Mouse (Mus musculus): ENCODE data around the gene Bdnf.

The Bdnf gene

GRCm38 (mm10) chr2:109703588-109703987, 29.1 kb downstream of the Bdnf start:
- no peak for ATAC-seq (ENCODE audit: insufficient number of reproducible peaks, low FRiP score, low TSS enrichment)

GRCm38 (mm10) chr2:109704053-109704452, 29.6 kb downstream of the Bdnf start:
- no peak for ATAC-seq (ENCODE audit: insufficient number of reproducible peaks, low FRiP score, low TSS enrichment)

DNA sequence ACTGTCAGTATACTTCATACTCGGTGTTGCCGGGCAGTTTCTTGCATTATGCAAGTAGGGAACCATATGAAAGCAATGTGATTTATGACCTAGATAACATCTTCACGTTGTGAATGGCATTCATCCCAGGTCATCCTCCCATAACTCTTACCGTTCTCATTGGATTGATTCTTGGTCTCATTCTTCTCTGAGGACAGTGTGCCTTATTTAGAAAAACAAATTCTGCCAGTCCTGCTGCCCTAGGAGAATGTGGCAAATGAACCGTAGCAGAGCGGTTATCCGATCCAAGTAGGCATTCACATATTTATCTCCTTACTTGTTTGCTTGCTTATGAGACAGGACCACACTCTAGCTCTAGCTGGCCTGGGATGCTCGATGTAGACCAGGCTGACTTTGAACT, 32.0 kb downstream of the Bdnf start:
- peak; percentile 59 for ATAC-seq (ENCODE audit: insufficient number of reproducible peaks, low FRiP score, low TSS enrichment)

- no peak for ATAC-seq (ENCODE audit: insufficient number of reproducible peaks, low FRiP score, low TSS enrichment)
These were observed 34.8 kb downstream of the Bdnf start for GRCm38 (mm10) chr2:109709346-109709745.

DNA sequence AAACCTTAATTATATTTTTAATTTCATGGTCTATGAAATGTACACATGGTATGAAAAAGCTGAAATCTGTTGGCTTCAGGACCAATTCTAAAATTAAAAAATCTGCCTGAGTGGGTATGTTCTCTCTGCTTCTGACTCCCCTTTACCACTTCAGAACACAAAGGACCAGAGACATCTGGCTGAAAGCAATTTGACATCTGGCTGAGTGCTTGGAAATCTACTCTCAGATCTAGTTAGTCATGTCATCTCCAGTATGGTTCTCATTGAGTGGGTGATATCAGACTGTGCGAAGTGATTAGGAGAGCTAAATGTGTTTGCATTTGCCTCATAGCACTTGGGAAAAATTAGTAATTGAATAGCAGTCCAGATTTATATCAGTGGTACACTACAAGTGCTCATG, 36.5 kb downstream of the Bdnf start:
- no peak for ATAC-seq (ENCODE audit: insufficient number of reproducible peaks, low FRiP score, low TSS enrichment)

GRCm38 (mm10) chr2:109725261-109725660, 50.8 kb downstream of the Bdnf start:
- no peak for ATAC-seq (ENCODE audit: insufficient number of reproducible peaks, low FRiP score, low TSS enrichment)

GRCm38 (mm10) chr2:109725831-109726230, 51.3 kb downstream of the Bdnf start:
- no peak for ATAC-seq (ENCODE audit: insufficient number of reproducible peaks, low FRiP score, low TSS enrichment)

DNA sequence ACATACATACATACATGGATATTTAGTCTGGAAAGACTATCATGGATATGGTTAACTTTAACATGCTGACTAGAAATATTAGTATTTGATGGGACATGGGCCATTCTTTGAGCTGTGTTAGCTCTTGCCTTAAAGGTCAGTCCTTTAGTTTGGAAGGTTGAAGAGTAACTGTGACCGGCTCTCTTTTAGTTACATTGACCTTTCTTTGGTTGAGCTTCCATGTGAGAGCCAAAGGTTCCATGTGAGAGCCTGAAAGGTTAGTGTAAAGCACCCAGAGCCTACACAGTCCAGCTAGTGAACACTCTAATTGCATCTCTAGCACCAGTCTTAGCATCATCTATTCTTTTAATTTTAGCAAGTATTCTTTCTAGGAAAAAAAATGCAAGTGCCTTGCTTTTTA, 54.7 kb downstream of the Bdnf start:
- ATAC-seq (ENCODE audit: insufficient number of reproducible peaks, low FRiP score, low TSS enrichment) = no peak

DNA sequence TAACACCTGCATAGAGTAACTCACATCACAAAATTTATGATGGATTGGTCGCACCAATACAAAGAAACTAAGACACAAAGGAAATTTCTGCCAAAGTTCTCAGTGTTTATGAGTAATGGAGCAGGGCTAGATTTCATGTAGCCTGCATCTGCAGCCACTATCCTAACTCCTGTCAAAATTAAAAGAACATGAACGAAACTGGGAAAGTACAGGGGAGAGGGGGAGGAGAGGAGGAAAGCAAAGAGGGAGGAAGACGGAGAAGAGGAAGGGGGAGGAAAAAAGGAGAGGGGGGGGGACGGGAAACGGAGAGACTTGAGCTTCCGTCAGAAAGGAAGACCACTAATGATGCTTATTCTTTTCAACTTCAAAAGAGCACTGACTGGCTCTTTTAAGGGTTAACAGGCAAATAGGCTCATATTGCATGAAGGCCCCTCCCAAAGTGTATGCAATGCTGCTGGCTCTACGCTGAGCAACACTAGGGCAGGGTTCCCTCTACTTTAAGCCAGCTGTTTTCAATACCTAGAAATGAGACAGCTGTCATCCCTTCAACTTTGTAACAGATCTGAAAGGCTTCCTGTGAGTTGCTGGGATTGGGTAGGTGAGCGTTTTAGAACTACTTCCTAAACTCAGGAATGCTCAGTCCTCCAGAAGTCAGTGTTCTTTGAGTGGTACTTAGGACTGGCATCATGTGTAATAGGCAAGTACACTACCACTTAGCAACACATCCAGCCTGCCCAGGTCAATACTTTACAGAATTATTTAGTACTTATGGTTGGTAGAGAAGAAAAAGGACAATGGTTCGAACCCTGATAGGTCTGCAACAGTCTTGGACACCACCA, 58.9 kb downstream of the Bdnf start:
- ATAC-seq (ENCODE audit: insufficient number of reproducible peaks, low FRiP score, low TSS enrichment) = no peak

GRCm38 (mm10) chr2:109734228-109734627, 59.7 kb downstream of the Bdnf start:
- no peak for ATAC-seq (ENCODE audit: insufficient number of reproducible peaks, low FRiP score, low TSS enrichment)

- ATAC-seq (ENCODE audit: insufficient number of reproducible peaks, low FRiP score, low TSS enrichment) = no peak
These were observed 60.2 kb downstream of the Bdnf start for GRCm38 (mm10) chr2:109734666-109735065.

DNA sequence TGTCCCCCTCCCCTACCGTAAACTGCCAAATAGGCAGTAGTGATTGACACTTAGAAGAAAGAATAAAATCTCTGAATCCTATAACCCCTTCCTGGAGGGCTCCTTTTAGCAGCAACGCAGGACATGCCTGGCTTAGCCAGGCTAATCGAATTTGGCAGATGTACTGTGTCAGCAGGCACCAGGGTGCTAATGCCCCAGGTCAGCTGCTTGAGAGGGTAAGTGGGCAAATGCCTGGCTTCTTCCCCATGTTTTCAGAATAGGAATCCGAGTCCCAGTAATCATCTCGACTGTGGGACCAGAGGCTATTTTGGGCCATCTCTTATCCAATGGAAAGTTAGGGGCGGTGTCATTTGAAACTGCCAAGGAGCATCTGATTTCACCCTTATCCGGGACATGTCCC, 60.8 kb downstream of the Bdnf start:
- ATAC-seq (ENCODE audit: insufficient number of reproducible peaks, low FRiP score, low TSS enrichment) = no peak

DNA sequence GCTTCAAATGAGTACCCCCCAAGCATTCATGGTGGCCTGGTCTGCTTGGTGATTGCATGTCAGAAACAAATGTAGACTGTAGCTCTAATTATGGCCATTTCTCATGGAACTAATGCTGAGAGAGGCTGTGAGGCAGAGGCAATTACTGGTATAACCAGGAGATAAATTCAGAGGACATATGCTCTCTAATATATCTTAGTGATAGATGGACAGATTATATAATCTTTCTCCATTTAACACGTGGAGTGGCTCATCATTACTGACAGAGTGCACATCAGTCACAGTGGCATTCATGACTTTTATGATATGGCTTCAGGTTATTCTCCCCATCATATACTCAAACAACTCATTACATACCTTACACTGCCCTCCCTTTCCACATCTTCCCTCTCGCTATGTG, 61.8 kb downstream of the Bdnf start:
- no peak for ATAC-seq (ENCODE audit: insufficient number of reproducible peaks, low FRiP score, low TSS enrichment)

DNA sequence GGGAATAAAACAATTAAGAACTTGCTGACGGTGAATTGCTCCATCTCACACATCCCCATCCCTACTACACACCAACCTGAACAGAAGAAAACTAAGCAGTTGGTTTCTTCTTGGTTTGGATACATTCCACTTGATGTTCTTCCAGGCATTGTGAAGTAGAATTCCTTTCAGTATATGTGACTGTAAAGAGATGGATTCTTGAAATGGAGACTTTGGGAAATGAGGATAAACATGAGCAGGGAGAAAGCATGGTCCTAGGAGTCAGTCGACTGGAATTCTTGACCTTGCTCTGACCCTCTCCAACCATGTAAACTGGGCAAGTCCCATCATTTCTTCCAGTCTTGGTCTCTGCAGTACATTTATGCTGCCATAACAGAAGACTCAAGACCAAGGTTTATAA, 63.8 kb downstream of the Bdnf start:
- ATAC-seq (ENCODE audit: insufficient number of reproducible peaks, low FRiP score, low TSS enrichment) = no peak

DNA sequence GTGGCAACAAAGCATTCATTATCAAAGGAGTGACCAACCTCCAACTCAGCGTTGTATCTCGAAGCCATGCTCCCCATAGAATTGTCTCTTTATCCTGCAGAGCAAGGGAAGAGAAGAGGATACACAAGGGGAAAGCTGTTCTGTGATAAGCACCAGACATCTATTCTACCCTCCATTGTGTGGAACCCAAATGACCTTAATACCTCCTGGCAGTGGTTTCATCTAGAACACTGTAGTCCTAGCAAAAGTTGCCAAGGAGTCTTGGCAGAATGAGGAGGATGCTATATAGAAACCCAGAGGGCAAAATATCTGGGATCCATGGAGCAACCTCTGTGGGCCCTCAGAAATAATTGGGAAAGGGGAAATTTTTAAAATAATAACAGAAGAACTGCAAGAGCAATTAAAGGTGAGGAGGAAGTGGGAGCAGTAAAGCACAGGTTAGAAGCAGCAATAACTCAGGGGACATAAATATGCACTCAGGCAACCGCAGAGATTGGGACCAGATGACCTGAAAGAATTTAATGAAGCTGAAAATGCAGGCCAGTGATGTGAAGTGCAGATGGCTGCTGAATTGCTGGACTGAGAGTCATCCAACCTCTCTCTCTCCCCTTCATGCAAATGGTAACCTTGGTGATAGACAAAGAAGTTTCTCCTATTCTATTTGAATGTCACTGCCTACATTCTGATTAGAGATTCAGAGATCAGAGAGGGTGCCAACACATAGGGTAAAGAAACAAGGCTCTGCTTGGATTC, 68.9 kb downstream of the Bdnf start:
- ATAC-seq (ENCODE audit: insufficient number of reproducible peaks, low FRiP score, low TSS enrichment) = no peak

GRCm38 (mm10) chr2:109746223-109746622, 71.7 kb downstream of the Bdnf start:
- no peak for ATAC-seq (ENCODE audit: insufficient number of reproducible peaks, low FRiP score, low TSS enrichment)

- no peak for ATAC-seq (ENCODE audit: insufficient number of reproducible peaks, low FRiP score, low TSS enrichment)
These were observed 73.9 kb downstream of the Bdnf start for GRCm38 (mm10) chr2:109748412-109748811.

DNA sequence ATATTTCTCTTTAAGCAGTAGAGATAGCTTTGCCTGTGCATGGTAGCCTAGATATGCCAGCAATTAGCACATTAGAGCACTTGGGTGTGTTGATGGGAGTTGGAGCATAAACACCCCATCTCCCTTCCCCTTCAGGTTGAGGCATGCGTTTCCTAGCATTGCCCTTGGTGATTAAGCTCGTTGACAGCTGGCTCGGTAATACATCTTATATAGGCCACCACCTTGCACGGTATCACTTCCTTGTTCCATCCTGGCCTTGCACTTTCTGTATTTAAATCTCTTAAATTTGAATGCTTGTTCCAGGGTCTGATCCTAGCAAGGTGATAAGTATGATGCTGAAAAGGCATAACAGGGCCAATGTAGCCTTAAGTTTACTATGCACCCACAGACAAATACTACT, 74.3 kb downstream of the Bdnf start:
- ATAC-seq (ENCODE audit: insufficient number of reproducible peaks, low FRiP score, low TSS enrichment) = no peak

DNA sequence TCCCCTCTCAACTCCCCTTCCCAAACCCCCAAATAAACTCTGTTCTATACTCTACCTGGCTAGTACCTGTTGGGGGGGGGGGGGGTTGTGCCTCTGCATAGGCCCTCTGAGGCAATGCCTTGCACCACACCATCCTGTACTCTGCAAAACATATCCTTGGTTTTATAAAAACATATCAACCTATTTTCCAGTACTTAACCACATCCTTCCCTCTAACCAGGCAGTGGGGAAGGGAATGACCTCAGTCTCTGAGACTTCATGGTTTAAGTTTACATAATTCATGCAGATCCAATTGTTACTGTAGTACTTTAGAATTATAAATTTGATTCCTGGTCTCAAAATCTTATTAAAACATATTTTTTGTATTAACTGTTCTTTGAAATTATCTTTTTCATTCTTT, 75.5 kb downstream of the Bdnf start:
- no peak for ATAC-seq (ENCODE audit: insufficient number of reproducible peaks, low FRiP score, low TSS enrichment)

GRCm38 (mm10) chr2:109750484-109750883, 76.0 kb downstream of the Bdnf start:
- no peak for ATAC-seq (ENCODE audit: insufficient number of reproducible peaks, low FRiP score, low TSS enrichment)

- no peak for ATAC-seq (ENCODE audit: insufficient number of reproducible peaks, low FRiP score, low TSS enrichment)
These were observed 81.8 kb downstream of the Bdnf start for GRCm38 (mm10) chr2:109756305-109756704.

DNA sequence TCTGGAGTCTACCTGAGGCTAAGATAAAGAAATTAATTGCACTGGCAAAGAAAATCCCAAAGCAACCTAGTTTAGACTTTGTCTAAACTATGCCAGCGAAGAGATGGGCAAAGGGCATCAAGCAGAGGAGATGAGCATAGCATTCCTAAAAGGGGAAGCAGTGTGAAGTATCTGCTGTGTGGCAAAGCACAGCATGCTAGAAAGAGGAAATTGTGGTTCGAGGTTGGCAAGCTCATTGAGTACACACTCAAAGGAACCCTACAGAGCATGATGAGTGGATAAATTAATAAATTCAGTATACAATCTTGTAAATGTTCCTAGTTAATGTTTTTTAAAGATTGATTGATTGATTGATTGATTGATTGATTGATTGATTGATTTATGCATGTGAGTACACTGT, 92.3 kb downstream of the Bdnf start:
- ATAC-seq (ENCODE audit: insufficient number of reproducible peaks, low FRiP score, low TSS enrichment) = no peak
